Mouse (Mus musculus): Measurements from ENCODE around the gene 4930535I16Rik. TPM values are rescaled to one million over a fixed set of nuclear protein-coding genes. Genes with fewer than 3 reads are reported as not detected.

The 4930535I16Rik gene
- polyA plus RNA-seq, 1 experiment from 2014 or later: not detected

- Histone ChIP-seq H3K9ac (replicated peaks; ENCODE audit: low read length) (no peak overlapping the region), H3K9me3 (replicated peaks; ENCODE audit: control insufficient read depth, low read length) (no peaks in the 10 kb centered on the region), H3K4me1 (ENCODE audit: control insufficient read depth, insufficient read depth, low read length) (no peaks in the 10 kb centered on the region), H3K4me3 (ENCODE audit: low read depth, low read length) (no peak overlapping the region), H3K27ac (replicated peaks; ENCODE audit: low read depth, low read length) (no peak overlapping the region), H3K4me2 (ENCODE audit: low read depth, low read length) (no peak overlapping the region), H3K27me3 (ENCODE audit: control insufficient read depth, insufficient read depth, low read length) (no peaks in the 10 kb centered on the region), H3K36me3 (replicated peaks; ENCODE audit: control insufficient read depth, insufficient read depth, low read depth, low read length) (peaks cover 13% of the 10 kb centered on the region)
- no peak for DNase-seq (ENCODE audit: low spot score)
- no peak for ATAC-seq (replicated peaks; ENCODE audit: insufficient number of reproducible peaks, low FRiP score, low TSS enrichment, low read depth)
Measured at GRCm38 (mm10) chr4:123927961-123928360, 10.1 kb upstream of the 4930535I16Rik start.

- Histone ChIP-seq H3K27ac (replicated peaks; ENCODE audit: low read depth, low read length) (no peak overlapping the region), H3K9ac (replicated peaks; ENCODE audit: low read length) (no peak overlapping the region), H3K9me3 (replicated peaks; ENCODE audit: control insufficient read depth, low read length) (no peaks in the 10 kb centered on the region), H3K4me2 (ENCODE audit: low read depth, low read length) (no peak overlapping the region), H3K36me3 (replicated peaks; ENCODE audit: control insufficient read depth, insufficient read depth, low read depth, low read length) (peaks cover 6% of the 10 kb centered on the region), H3K4me3 (ENCODE audit: low read depth, low read length) (no peak overlapping the region), H3K4me1 (ENCODE audit: control insufficient read depth, insufficient read depth, low read length) (no peaks in the 10 kb centered on the region), H3K27me3 (ENCODE audit: control insufficient read depth, insufficient read depth, low read length) (no peaks in the 10 kb centered on the region)
- 91% methylated on average over 4 of the region's 4 CpGs for WGBS
- DNase-seq (ENCODE audit: low spot score) (no peak), ATAC-seq (replicated peaks; ENCODE audit: insufficient number of reproducible peaks, low FRiP score, low TSS enrichment, low read depth) (no peak)
Measured at GRCm38 (mm10) chr4:123921055-123921565, 3.3 kb upstream of the 4930535I16Rik start.

GRCm38 (mm10) chr4:123918851-123919250, 1.0 kb upstream of the 4930535I16Rik start:
- ATAC-seq (replicated peaks; ENCODE audit: insufficient number of reproducible peaks, low FRiP score, low TSS enrichment, low read depth) (no peak), DNase-seq (ENCODE audit: low spot score) (no peak)
- no peaks in the 10 kb centered on the region; the same call in 1 of the 2 replicates for H3K36me3 ChIP-seq (replicated peaks; ENCODE audit: control insufficient read depth, insufficient read depth, low read depth, low read length)
- H3K9me3 ChIP-seq (replicated peaks; ENCODE audit: control insufficient read depth, low read length): no peaks in the 10 kb centered on the region
- peak overlapping the region; percentile 96; the same call in 1 of the 2 replicates for H3K4me3 ChIP-seq (ENCODE audit: low read depth, low read length)
- 63% methylated on average over 2 of the region's 2 CpGs for WGBS
- H3K27me3 ChIP-seq (ENCODE audit: control insufficient read depth, insufficient read depth, low read length): no peaks in the 10 kb centered on the region
- no peaks in the 10 kb centered on the region for H3K4me1 ChIP-seq (ENCODE audit: control insufficient read depth, insufficient read depth, low read length)
- no peak overlapping the region for H3K4me2 ChIP-seq (ENCODE audit: low read depth, low read length)
- no peak overlapping the region for H3K27ac ChIP-seq (replicated peaks; ENCODE audit: low read depth, low read length)
- peak overlapping the region; percentile 28; the same call in 1 of the 2 replicates for H3K9ac ChIP-seq (replicated peaks; ENCODE audit: low read length)

- H3K4me1 ChIP-seq (ENCODE audit: control insufficient read depth, insufficient read depth, low read length): no peaks in the 10 kb centered on the region
- H3K9ac ChIP-seq (replicated peaks; ENCODE audit: low read length): peak within 1 kb of the TSS; percentile 85
- H3K27ac ChIP-seq (replicated peaks; ENCODE audit: low read depth, low read length): peak within 1 kb of the TSS; percentile 57
- peak within 1 kb of the TSS; percentile 96 for H3K4me3 ChIP-seq (ENCODE audit: low read depth, low read length)
- WGBS: under 1% methylated on average over 46 of the region's 49 CpGs
- H3K27me3 ChIP-seq (ENCODE audit: control insufficient read depth, insufficient read depth, low read length): no peaks in the 10 kb centered on the region
- peak within 1 kb of the TSS; percentile 84 for H3K4me2 ChIP-seq (ENCODE audit: low read depth, low read length)
- no peaks in the 10 kb centered on the region for H3K9me3 ChIP-seq (replicated peaks; ENCODE audit: control insufficient read depth, low read length)
- DNase-seq (ENCODE audit: low spot score) (peak; percentile 99), ATAC-seq (replicated peaks; ENCODE audit: insufficient number of reproducible peaks, low FRiP score, low TSS enrichment, low read depth) (peak; percentile 99)
- no peaks in the 10 kb centered on the region; the same call in 1 of the 2 replicates for H3K36me3 ChIP-seq (replicated peaks; ENCODE audit: control insufficient read depth, insufficient read depth, low read depth, low read length)
Measured at GRCm38 (mm10) chr4:123916748-123917547, 874 bp downstream of the 4930535I16Rik start, which contains the start of gene Rragc. Gene Rragc, plus strand, starts transcription at chr4:123917446.

- ATAC-seq (replicated peaks; ENCODE audit: insufficient number of reproducible peaks, low FRiP score, low TSS enrichment, low read depth): no peak
Measured at GRCm38 (mm10) chr4:123912431-123912830, 5.4 kb downstream of the 4930535I16Rik start.

GRCm38 (mm10) chr4:123911503-123911902, 6.3 kb downstream of the 4930535I16Rik start:
- DNase-seq (ENCODE audit: low spot score) (no peak), ATAC-seq (replicated peaks; ENCODE audit: insufficient number of reproducible peaks, low FRiP score, low TSS enrichment, low read depth) (no peak)
- H3K9ac ChIP-seq (replicated peaks; ENCODE audit: low read length): no peak overlapping the region
- no peak overlapping the region for H3K27ac ChIP-seq (replicated peaks; ENCODE audit: low read depth, low read length)
- no peaks in the 10 kb centered on the region for H3K9me3 ChIP-seq (replicated peaks; ENCODE audit: control insufficient read depth, low read length)
- H3K27me3 ChIP-seq (ENCODE audit: control insufficient read depth, insufficient read depth, low read length): no peaks in the 10 kb centered on the region
- no peak overlapping the region for H3K4me3 ChIP-seq (ENCODE audit: low read depth, low read length)
- no peak overlapping the region for H3K4me2 ChIP-seq (ENCODE audit: low read depth, low read length)
- H3K4me1 ChIP-seq (ENCODE audit: control insufficient read depth, insufficient read depth, low read length): no peaks in the 10 kb centered on the region
- WGBS: 89% methylated on average over 4 of the region's 4 CpGs
- no peaks in the 10 kb centered on the region; the same call in 1 of the 2 replicates for H3K36me3 ChIP-seq (replicated peaks; ENCODE audit: control insufficient read depth, insufficient read depth, low read depth, low read length)

More at GRCm38 (mm10) chr4:123912431-123912830, 5.4 kb downstream of the 4930535I16Rik start:
- H3K9me3 ChIP-seq (replicated peaks; ENCODE audit: control insufficient read depth, low read length): no peaks in the 10 kb centered on the region
- no peaks in the 10 kb centered on the region for H3K4me1 ChIP-seq (ENCODE audit: control insufficient read depth, insufficient read depth, low read length)
- H3K4me3 ChIP-seq (ENCODE audit: low read depth, low read length): no peak overlapping the region
- no peaks in the 10 kb centered on the region for H3K27me3 ChIP-seq (ENCODE audit: control insufficient read depth, insufficient read depth, low read length)
- H3K27ac ChIP-seq (replicated peaks; ENCODE audit: low read depth, low read length): no peak overlapping the region
- 82% methylated on average over 2 of the region's 2 CpGs for WGBS
- no peak overlapping the region for H3K9ac ChIP-seq (replicated peaks; ENCODE audit: low read length)
- DNase-seq (ENCODE audit: low spot score): no peak
- no peak overlapping the region for H3K4me2 ChIP-seq (ENCODE audit: low read depth, low read length)
- no peaks in the 10 kb centered on the region; the same call in 1 of the 2 replicates for H3K36me3 ChIP-seq (replicated peaks; ENCODE audit: control insufficient read depth, insufficient read depth, low read depth, low read length)

GRCm38 (mm10) chr4:123905126-123905668, 12.6 kb downstream of the 4930535I16Rik start:
- Histone ChIP-seq H3K27me3 (ENCODE audit: control insufficient read depth, insufficient read depth, low read length) (no peaks in the 10 kb centered on the region), H3K4me1 (ENCODE audit: control insufficient read depth, insufficient read depth, low read length) (no peaks in the 10 kb centered on the region), H3K36me3 (replicated peaks; ENCODE audit: control insufficient read depth, insufficient read depth, low read depth, low read length) (no peaks in the 10 kb centered on the region), H3K9ac (replicated peaks; ENCODE audit: low read length) (peak overlapping the region; percentile 80), H3K4me3 (ENCODE audit: low read depth, low read length) (peak overlapping the region; percentile 86), H3K4me2 (ENCODE audit: low read depth, low read length) (peak overlapping the region; percentile 64), H3K9me3 (replicated peaks; ENCODE audit: control insufficient read depth, low read length) (no peaks in the 10 kb centered on the region), H3K27ac (replicated peaks; ENCODE audit: low read depth, low read length) (peak overlapping the region; percentile 70)
- ATAC-seq (replicated peaks; ENCODE audit: insufficient number of reproducible peaks, low FRiP score, low TSS enrichment, low read depth) (no peak), DNase-seq (ENCODE audit: low spot score) (peak; percentile 43)
- under 1% methylated on average over 49 of the region's 53 CpGs for WGBS
